Mouse (Mus musculus) spleen, adult 2 months (tissue): ENCODE results near the gene Nrl. TPM values are rescaled to one million over a fixed set of nuclear protein-coding genes. Genes with fewer than 3 reads are reported as not detected.

Experiments
- DNase-seq, 2 experiments: peaks; one replicate each; pipeline versions ENCODE4 v3.0.0 to v3.0.0-alpha.2; 2012 to 2021; ENCODE audit warnings: low spot score in 2 of 2, low read depth in 1 of 2
- H3K27ac ChIP-seq: fragments of 200-500 bp; 2 replicates; pipeline ENCODE4 v1.5.1; 2012; ENCODE audit warnings: low read length, inconsistent platforms; ENCODE audit not compliant: insufficient read depth
- H3K27me3 ChIP-seq: fragments of 200-500 bp; 2 replicates; pipeline ENCODE4 v1.6.1; 2012; ENCODE audit warnings: mild to moderate bottlenecking, moderate library complexity, low read length, inconsistent platforms; ENCODE audit not compliant: control insufficient read depth, insufficient read depth
- H3K36me3 ChIP-seq: fragments of 200-500 bp; 2 replicates; pipeline ENCODE4 v1.6.1; 2012; ENCODE audit warnings: mild to moderate bottlenecking, low read length, inconsistent platforms; ENCODE audit not compliant: control insufficient read depth, insufficient read depth
- H3K4me1 ChIP-seq: fragments of 200-500 bp; 2 replicates; pipeline ENCODE4 v1.6.1; 2011; ENCODE audit warnings: inconsistent platforms; ENCODE audit not compliant: control insufficient read depth, insufficient read depth, insufficient read length
- H3K4me3 ChIP-seq: fragments of 200-500 bp; 2 replicates; pipeline ENCODE4 v1.5.1; 2011; ENCODE audit warnings: mild to moderate bottlenecking, inconsistent platforms; ENCODE audit not compliant: insufficient read depth, insufficient read length; ENCODE audit errors: extremely low read depth
- CTCF ChIP-seq: fragments of 200-500 bp; IDR thresholded peaks from 2 replicates; pipeline ENCODE4 v1.5.1; 2011; ENCODE audit warnings: mild to moderate bottlenecking, inconsistent platforms; ENCODE audit not compliant: insufficient read depth, insufficient read length, insufficient replicate concordance; ENCODE audit errors: extremely low read depth
- POLR2A ChIP-seq: fragments of 200-500 bp; IDR thresholded peaks from 2 replicates; pipeline ENCODE4 v1.6.1; 2011; ENCODE audit warnings: low read depth, low read length, inconsistent platforms
- WGBS: fragments of 180-500 bp; shearing (Covaris S2); methylation state at CpG from one replicate; pipeline ENCODE4 v1.1.7; 2018; 5-methylcytosine and 5-hydroxymethylcytosine counted together
- polyA plus RNA-seq: library from polyadenylated mRNA; depleted of rRNA; stranded (reverse); fragments of >200 nt; gene quantifications from 2 replicates; pipeline ENCODE4 v1.2.3, GENCODE M21; 2012

The Nrl gene
- polyA plus RNA-seq, 1 experiment, result 0.02 TPM

DNA sequence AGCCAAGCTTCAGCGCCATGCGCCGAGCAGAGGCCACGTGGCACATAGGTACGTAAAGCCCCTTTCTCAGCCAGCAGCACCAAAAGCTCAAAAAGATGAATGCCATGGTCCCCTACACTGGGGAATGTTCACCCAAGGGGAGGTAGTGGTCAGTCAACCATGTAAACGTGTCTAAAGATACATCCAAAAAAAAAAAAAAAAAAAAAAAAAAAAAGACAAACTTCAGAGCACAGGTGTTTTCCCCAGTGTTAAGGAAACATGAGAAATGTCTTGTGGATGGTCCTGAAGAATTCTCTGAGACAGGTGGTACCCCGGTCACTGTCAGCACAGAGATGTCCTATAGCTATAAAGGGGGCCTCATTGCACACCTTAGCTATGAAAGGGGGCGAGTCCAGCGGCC, 19.2 kb downstream of the Nrl start:
- Histone ChIP-seq H3K27ac (no peak overlapping the region), H3K4me1 (no peaks in the 10 kb centered on the region), H3K27me3 (peaks cover 3% of the 10 kb centered on the region; the same call in 1 of the 2 replicates), H3K4me3 (no peak overlapping the region), H3K36me3 (no peaks in the 10 kb centered on the region)
- DNase-seq, result no peak
- TF ChIP-seq POLR2A, result no peak
- TF ChIP-seq CTCF, result no peak
- WGBS, result 86% methylated on average over 9 of the region's 9 CpGs

GRCm38 (mm10) chr14:55497449-55497821, 27.3 kb downstream of the Nrl start:
- Histone ChIP-seq H3K27ac (no peak overlapping the region), H3K27me3 (no peaks in the 10 kb centered on the region), H3K4me3 (no peak overlapping the region), H3K4me1 (peaks cover 2% of the 10 kb centered on the region; the same call in 1 of the 2 replicates), H3K36me3 (no peaks in the 10 kb centered on the region)
- peak; percentile 99 for TF ChIP-seq CTCF
- TF ChIP-seq POLR2A, result no peak
- peak; percentile 61 to 85 for DNase-seq
- WGBS, result 36% methylated on average over 6 of the region's 6 CpGs

DNA sequence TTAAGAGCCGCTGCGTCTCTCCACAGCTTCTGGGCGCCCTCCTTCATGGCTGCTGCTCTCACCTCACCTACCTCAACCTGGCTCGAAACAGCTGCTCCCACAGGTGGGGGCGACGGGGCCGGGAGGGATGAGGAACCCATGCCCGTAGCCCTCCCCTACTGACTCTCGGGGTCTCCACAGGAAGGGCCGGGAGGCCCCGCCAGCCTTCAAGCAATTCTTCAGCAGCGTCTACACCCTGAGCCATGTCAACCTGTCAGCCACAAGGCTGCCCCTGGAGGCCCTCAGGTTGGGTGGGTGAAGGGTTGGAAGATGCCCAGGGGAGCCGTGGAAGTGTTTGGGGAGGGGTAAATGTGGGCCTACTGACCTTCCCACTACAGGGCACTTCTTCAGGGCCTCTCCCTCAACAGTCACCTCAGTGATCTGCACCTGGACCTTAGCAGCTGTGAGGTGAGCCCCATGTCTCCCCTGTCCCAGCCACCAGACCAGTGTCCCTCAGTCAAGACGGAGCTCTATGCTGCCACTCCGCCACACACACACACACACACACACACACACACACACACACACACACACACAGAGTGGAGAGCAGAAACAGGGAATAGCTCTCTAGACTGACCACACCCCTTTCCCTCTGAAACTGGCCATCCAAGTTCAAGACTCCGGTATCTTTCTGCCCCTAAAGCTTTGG, 27.9 kb downstream of the Nrl start:
- Histone ChIP-seq H3K27ac (no peak overlapping the region), H3K4me3 (no peak overlapping the region), H3K4me1 (peaks cover 2% of the 10 kb centered on the region; the same call in 1 of the 2 replicates), H3K36me3 (no peaks in the 10 kb centered on the region), H3K27me3 (no peaks in the 10 kb centered on the region)
- TF ChIP-seq CTCF (no peak), POLR2A (no peak)
- DNase-seq, result no peak
- 72% methylated on average over 16 of the region's 16 CpGs for whole genome bisulfite sequencing

- no peak for TF ChIP-seq POLR2A
- no peak for TF ChIP-seq CTCF
- 74% methylated on average over 20 of the region's 20 CpGs for WGBS
Observed at GRCm38 (mm10) chr14:55495509-55496240, 29.1 kb downstream of the Nrl start.

GRCm38 (mm10) chr14:55492103-55492502, 32.7 kb downstream of the Nrl start:
- no peak for TF ChIP-seq CTCF
- TF ChIP-seq POLR2A, result no peak
- Histone ChIP-seq H3K27me3 (no peaks in the 10 kb centered on the region), H3K4me1 (no peaks in the 10 kb centered on the region), H3K4me3 (no peak overlapping the region), H3K36me3 (no peaks in the 10 kb centered on the region), H3K27ac (no peak overlapping the region)
- DNase-seq, result no peak
- WGBS, result 67% methylated on average over 3 of the region's 3 CpGs

More at GRCm38 (mm10) chr14:55495509-55496240, 29.1 kb downstream of the Nrl start:
- H3K4me3 ChIP-seq, result no peak overlapping the region
- H3K27ac ChIP-seq, result no peak overlapping the region
- no peaks in the 10 kb centered on the region for H3K27me3 ChIP-seq
- no peak for DNase-seq
- peaks cover 2% of the 10 kb centered on the region; the same call in 1 of the 2 replicates for H3K4me1 ChIP-seq
- H3K36me3 ChIP-seq, result no peaks in the 10 kb centered on the region

DNA sequence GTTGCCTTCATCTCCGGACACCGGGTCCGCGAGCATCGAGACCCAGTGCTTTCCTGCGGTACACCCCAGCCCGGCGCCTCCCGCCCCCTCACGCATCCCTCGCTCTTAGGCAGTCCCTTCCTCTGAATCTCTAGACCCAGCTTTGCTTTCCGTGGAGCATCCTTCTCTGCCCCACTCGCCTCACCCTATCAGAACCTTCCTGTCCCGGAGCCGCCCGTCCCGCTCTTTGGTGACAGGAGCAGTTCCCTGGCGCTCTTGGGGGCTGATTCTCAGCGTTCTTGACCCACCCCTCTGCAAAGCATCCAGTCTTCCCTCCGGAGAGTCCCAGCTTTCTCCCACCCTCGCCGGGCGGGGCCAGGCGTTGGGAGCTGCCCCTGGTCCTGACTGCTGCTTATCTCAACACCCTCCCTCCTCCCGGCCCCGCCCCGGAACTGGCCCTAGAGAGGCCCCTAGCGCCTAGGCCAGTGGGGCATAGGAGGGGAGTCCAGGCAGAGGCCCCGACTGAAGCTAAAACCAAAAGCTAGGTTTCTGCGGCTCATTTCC, 33.4 kb downstream of the Nrl start:
- Histone ChIP-seq H3K36me3 (no peaks in the 10 kb centered on the region), H3K27me3 (no peaks in the 10 kb centered on the region), H3K4me1 (no peaks in the 10 kb centered on the region), H3K27ac (no peak overlapping the region), H3K4me3 (peak overlapping the region; percentile 45)
- 1% methylated on average over 29 of the region's 30 CpGs for WGBS
- peak in 1 of 2 experiments; percentile 30 for DNase-seq
- TF ChIP-seq POLR2A, result no peak
- TF ChIP-seq CTCF, result no peak
